Mouse (Mus musculus): ENCODE results near the gene Rwdd4a. TPM values are rescaled to one million over a fixed set of nuclear protein-coding genes. Genes with fewer than 3 reads are reported as not detected.

Gene Rwdd4a
- polyA plus RNA-seq, 1 experiment from 2014 or later = 46.1 TPM

DNA sequence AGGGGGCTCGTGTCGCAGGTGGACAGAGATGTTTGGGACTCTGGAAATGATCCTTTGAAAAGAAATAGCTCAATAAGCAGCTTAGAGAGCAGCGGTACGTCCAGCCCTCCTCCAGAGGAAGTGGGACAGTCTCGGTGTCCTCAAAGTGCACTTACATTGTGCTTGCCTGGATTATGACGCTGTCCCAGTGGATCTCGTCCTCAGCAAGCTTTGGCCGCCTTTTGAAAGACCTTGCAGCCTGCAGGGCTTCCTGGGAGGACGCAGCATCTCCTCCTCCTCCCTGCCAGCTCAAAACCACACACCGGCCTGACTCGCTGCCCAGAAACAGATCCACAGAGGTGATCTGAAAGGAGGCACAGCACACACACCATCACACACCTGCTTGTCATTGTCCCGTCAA, 28.0 kb upstream of the Rwdd4a start:
- ATAC-seq (ENCODE audit: insufficient read depth) = no peak
- peaks cover 73% of the 10 kb centered on the region for H3K36me3 ChIP-seq (ENCODE audit: insufficient read depth)

DNA sequence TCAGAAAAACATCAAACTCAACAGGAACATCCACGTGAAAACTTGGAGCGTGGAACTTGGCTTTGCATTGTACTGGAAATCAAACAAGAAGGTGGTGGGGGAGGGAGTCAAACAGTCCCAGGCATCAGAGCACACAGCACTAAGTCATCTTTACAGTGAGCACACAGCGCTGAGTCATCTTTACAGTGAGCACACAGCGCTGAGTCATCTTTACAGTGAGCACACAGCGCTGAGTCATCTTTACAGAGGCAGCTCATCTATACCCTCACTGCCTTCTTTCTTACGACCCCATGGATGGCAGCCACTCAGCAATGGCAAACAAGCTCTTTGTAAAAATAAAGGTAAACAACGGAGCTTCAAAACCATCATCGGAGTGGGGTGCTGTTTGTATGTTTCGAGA, 22.5 kb upstream of the Rwdd4a start:
- Histone ChIP-seq H3K9ac (no peak overlapping the region), H3K36me3 (ENCODE audit: insufficient read depth) (peaks cover 69% of the 10 kb centered on the region), H3K4me1 (ENCODE audit: insufficient read depth) (no peaks in the 10 kb centered on the region), H3K27me3 (ENCODE audit: insufficient read depth, low read length) (no peaks in the 10 kb centered on the region), H3K27ac (ENCODE audit: low read depth) (no peak overlapping the region), H3K4me3 (ENCODE audit: low read depth, low read length) (no peak overlapping the region), H3K4me2 (no peak overlapping the region), H3K9me3 (ENCODE audit: low read depth, low read length) (no peaks in the 10 kb centered on the region)
- WGBS = 84% methylated on average over 9 of the region's 9 CpGs
- no peak for TF ChIP-seq CTCF (IDR thresholded peaks at IDR 0.05; ENCODE audit: low read depth)
- DNase-seq = no peak
- ATAC-seq (ENCODE audit: insufficient read depth) = no peak

More for the DNA sequence above, 28.0 kb upstream of the Rwdd4a start:
- no peaks in the 10 kb centered on the region for H3K9me3 ChIP-seq (ENCODE audit: low read depth, low read length)
- TF ChIP-seq CTCF (IDR thresholded peaks at IDR 0.05; ENCODE audit: low read depth) = no peak
- H3K4me2 ChIP-seq = no peak overlapping the region
- no peak overlapping the region for H3K27ac ChIP-seq (ENCODE audit: low read depth)
- H3K4me1 ChIP-seq (ENCODE audit: insufficient read depth) = no peaks in the 10 kb centered on the region
- H3K9ac ChIP-seq = no peak overlapping the region
- DNase-seq = no peak
- WGBS = 92% methylated on average over 12 of the region's 12 CpGs
- no peaks in the 10 kb centered on the region for H3K27me3 ChIP-seq (ENCODE audit: insufficient read depth, low read length)
- no peak overlapping the region for H3K4me3 ChIP-seq (ENCODE audit: low read depth, low read length)

DNA sequence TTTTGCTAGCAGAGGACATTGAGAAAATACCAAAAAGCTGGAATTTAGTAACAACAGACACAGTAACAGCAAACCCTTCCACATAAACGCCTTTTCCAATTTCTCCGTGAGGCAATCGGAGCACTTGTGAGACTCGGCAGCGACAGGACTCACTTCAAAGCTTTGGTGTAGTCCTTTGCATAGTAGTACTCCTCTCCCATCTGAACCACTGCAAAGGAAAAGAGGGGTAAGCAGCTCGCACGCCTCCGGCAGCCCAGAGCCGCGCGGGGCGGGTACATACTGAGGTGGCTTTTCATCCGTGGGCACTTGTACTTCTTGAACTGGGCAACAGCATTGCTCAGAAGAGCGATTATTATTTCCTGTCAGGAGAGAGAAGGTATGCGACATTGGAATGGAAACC, 19.9 kb upstream of the Rwdd4a start:
- DNase-seq = no peak
- Histone ChIP-seq H3K27ac (ENCODE audit: low read depth) (no peak overlapping the region), H3K9ac (no peak overlapping the region), H3K4me3 (ENCODE audit: low read depth, low read length) (no peak overlapping the region), H3K9me3 (ENCODE audit: low read depth, low read length) (no peaks in the 10 kb centered on the region), H3K36me3 (ENCODE audit: insufficient read depth) (peaks cover 67% of the 10 kb centered on the region), H3K4me2 (no peak overlapping the region), H3K4me1 (ENCODE audit: insufficient read depth) (no peaks in the 10 kb centered on the region), H3K27me3 (ENCODE audit: insufficient read depth, low read length) (no peaks in the 10 kb centered on the region)
- no peak for ATAC-seq (ENCODE audit: insufficient read depth)
- 96% methylated on average over 15 of the region's 15 CpGs for WGBS
- TF ChIP-seq CTCF (IDR thresholded peaks at IDR 0.05; ENCODE audit: low read depth) = no peak

DNA sequence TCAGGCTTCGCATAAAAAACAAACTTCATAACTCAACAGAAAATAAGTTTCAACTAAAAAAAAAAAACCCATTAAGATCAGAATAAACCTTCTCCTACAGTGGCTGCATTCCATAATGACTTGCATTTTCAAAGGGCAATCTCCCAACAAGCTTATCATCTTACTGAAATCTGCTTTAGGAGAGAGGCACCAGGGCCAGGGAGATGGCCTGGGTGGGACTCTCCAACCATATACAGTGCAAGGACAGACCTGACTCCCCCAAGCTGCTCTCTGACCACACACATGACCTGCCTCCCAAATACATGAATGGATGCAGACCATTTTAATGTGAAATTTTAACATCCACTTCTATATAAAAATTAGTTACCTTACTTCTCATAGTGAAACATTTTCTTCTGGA, 5.4 kb upstream of the Rwdd4a start:
- no peak for ATAC-seq (ENCODE audit: insufficient read depth)
- no peak for TF ChIP-seq CTCF (IDR thresholded peaks at IDR 0.05; ENCODE audit: low read depth)
- Histone ChIP-seq H3K4me2 (no peak overlapping the region), H3K4me1 (ENCODE audit: insufficient read depth) (peaks cover 4% of the 10 kb centered on the region; the same call in 1 of the 2 replicates), H3K27ac (ENCODE audit: low read depth) (no peak overlapping the region), H3K36me3 (ENCODE audit: insufficient read depth) (peaks cover 54% of the 10 kb centered on the region), H3K9me3 (ENCODE audit: low read depth, low read length) (no peaks in the 10 kb centered on the region), H3K27me3 (ENCODE audit: insufficient read depth, low read length) (no peaks in the 10 kb centered on the region), H3K4me3 (ENCODE audit: low read depth, low read length) (no peak overlapping the region), H3K9ac (no peak overlapping the region)
- no peak for DNase-seq
- WGBS = 96% methylated on average over 1 of the region's 1 CpGs

DNA sequence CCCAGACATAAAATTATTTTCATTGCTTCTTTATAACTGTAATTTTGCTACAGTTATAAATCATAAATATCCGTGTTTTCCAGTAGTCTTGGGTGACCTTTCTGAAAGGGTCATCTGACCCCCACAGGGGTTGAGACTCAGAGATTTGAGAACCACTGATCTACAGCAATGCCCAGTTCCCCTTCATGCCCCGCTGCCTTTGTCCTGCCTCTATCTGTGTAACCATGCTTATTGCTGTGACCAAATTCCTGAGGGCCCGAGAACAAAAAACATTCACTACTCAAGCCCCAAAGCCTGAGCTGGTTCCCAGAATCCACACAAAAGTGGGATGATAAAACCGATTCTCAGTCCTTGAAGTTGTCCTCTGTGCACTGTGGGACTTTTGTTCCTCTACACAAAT, 4.9 kb downstream of the Rwdd4a start:
- Histone ChIP-seq H3K27ac (ENCODE audit: low read depth) (no peak overlapping the region), H3K4me3 (ENCODE audit: low read depth, low read length) (no peak overlapping the region), H3K4me1 (ENCODE audit: insufficient read depth) (peaks cover 6% of the 10 kb centered on the region; the same call in 1 of the 2 replicates), H3K4me2 (no peak overlapping the region), H3K9me3 (ENCODE audit: low read depth, low read length) (no peaks in the 10 kb centered on the region), H3K9ac (no peak overlapping the region), H3K36me3 (ENCODE audit: insufficient read depth) (peaks cover 24% of the 10 kb centered on the region), H3K27me3 (ENCODE audit: insufficient read depth, low read length) (no peaks in the 10 kb centered on the region)
- WGBS = 81% methylated on average over 4 of the region's 4 CpGs
- no peak for DNase-seq
- ATAC-seq (ENCODE audit: insufficient read depth) = no peak
- TF ChIP-seq CTCF (IDR thresholded peaks at IDR 0.05; ENCODE audit: low read depth) = no peak

DNA sequence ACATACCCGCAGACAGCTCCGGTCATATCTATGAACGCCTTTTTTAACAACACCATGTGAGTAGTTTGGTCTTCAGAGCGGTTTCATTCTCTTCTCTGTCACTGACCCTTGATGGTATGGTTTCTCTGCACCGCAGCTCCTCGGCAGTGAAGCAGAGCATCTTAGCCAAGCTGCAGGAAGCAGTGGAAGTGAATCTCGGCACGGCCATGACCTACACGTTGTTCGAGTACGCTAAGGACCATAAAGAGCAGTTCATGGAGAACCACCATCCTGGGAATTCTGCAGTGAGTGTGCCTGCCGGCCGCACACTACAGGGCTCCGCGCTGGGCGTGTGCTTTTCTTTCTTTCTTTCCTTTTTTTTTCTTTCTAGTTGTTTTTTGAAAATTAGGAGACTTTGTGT, 9.3 kb downstream of the Rwdd4a start:
- Histone ChIP-seq H3K9me3 (ENCODE audit: low read depth, low read length) (no peaks in the 10 kb centered on the region), H3K4me3 (ENCODE audit: low read depth, low read length) (no peak overlapping the region), H3K27me3 (ENCODE audit: insufficient read depth, low read length) (no peaks in the 10 kb centered on the region), H3K4me2 (no peak overlapping the region), H3K9ac (no peak overlapping the region), H3K4me1 (ENCODE audit: insufficient read depth) (no peaks in the 10 kb centered on the region), H3K36me3 (ENCODE audit: insufficient read depth) (peaks cover 54% of the 10 kb centered on the region), H3K27ac (ENCODE audit: low read depth) (no peak overlapping the region)
- WGBS = 91% methylated on average over 16 of the region's 16 CpGs
- DNase-seq = no peak
- ATAC-seq (ENCODE audit: insufficient read depth) = no peak
- no peak for TF ChIP-seq CTCF (IDR thresholded peaks at IDR 0.05; ENCODE audit: low read depth)

DNA sequence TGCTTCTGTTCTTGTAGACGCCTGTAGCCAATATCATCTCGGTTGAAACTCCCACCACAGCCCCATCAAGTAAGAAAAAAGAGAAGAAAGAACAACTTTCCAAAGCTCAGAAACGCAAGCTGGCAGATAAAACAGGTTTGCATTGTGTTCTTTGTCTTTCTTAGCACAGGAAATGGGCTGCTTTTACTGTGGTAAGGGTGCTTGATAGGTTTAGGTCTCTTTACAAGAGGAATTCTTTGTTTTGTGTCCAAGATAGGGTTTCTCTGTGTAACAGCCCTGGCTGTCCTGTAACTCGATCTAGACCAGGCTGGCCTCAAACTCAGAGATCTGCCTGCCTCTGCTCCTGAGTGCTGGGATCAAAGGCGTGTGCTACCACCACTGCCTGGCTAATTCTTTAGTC, 10.6 kb downstream of the Rwdd4a start:
- WGBS = 92% methylated on average over 5 of the region's 5 CpGs
- ATAC-seq (ENCODE audit: insufficient read depth) = no peak
- TF ChIP-seq CTCF (IDR thresholded peaks at IDR 0.05; ENCODE audit: low read depth) = no peak
- H3K9ac ChIP-seq = no peak overlapping the region
- H3K36me3 ChIP-seq (ENCODE audit: insufficient read depth) = peaks cover 60% of the 10 kb centered on the region
- H3K27me3 ChIP-seq (ENCODE audit: insufficient read depth, low read length) = no peaks in the 10 kb centered on the region
- DNase-seq = no peak
- no peak overlapping the region for H3K4me3 ChIP-seq (ENCODE audit: low read depth, low read length)
- no peak overlapping the region for H3K27ac ChIP-seq (ENCODE audit: low read depth)
- H3K4me1 ChIP-seq (ENCODE audit: insufficient read depth) = no peaks in the 10 kb centered on the region
- no peak overlapping the region for H3K4me2 ChIP-seq
- no peaks in the 10 kb centered on the region for H3K9me3 ChIP-seq (ENCODE audit: low read depth, low read length)

DNA sequence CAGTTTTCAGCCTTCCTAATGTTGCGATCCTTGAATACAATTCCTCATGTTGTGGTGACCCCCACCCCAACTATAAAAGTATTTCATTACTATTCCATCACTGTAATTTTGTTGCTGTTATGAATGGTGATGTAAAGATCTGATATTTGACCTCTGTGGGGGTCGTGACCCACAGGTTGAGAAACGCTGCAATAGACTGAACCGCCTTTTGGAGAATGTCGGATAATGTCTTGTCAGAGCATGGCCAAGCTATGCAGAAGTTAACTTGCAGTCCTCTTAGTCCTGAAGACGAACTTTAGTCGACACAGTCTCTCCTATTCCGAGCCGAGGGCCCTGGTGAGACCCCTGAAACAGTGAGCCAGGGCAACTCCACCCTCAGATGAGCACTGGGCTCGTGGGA, 13.6 kb downstream of the Rwdd4a start:
- DNase-seq = no peak
- Histone ChIP-seq H3K27ac (ENCODE audit: low read depth) (no peak overlapping the region), H3K4me3 (ENCODE audit: low read depth, low read length) (no peak overlapping the region), H3K9ac (no peak overlapping the region), H3K9me3 (ENCODE audit: low read depth, low read length) (no peaks in the 10 kb centered on the region), H3K27me3 (ENCODE audit: insufficient read depth, low read length) (no peaks in the 10 kb centered on the region), H3K36me3 (ENCODE audit: insufficient read depth) (peaks cover 74% of the 10 kb centered on the region), H3K4me2 (no peak overlapping the region), H3K4me1 (ENCODE audit: insufficient read depth) (no peaks in the 10 kb centered on the region)
- 96% methylated on average over 10 of the region's 10 CpGs for WGBS
- no peak for ATAC-seq (ENCODE audit: insufficient read depth)
- no peak for TF ChIP-seq CTCF (IDR thresholded peaks at IDR 0.05; ENCODE audit: low read depth)

Measured in lung, embryonic 14.5 days (tissue).